Mouse (Mus musculus) embryo, embryonic 10 days (tissue): ENCODE measurements around the gene Zg16.

Source experiments
- DNase-seq: peaks from one replicate; pipeline ENCODE4 v3.0.0-alpha.2; 2015; ENCODE audit warnings: low spot score

Zg16 gene

DNA sequence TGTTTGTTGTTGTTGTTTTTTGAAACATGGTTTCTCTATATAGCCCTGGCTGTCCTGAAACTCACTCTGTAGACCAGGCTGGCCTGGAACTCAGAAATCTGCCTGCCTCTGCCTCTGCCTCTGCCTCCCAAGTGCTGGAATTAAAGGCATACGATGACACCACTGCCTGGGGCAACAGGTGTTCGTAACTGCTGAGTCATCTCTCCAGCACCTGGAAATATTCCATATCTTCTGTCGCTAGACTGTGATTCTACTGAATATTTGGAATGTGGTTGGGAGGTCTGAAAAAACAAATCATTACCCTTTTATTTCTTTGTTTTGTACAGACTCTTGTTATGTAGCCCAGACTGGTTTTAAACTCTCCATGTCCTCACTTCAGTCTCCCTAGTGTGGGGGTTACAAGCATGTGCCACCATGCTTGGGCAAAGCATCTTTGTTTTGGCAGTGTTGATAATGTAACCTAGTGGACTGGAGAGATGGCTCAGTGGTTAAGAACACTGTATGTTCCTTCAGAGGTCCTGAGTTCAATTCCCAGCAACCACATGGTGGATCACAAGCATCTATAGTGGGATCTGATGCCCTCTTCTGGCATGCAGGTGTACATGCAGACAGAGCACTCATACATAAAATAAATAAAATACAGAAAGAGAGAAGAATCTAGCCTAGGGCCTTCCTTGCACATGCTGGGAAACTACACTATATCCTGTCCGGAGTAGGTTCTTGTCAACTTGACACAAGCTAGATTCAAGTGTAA lies 82.8 kb downstream of the Zg16 start:
- DNase-seq: no peak

GRCm38 (mm10) chr7:127003620-127004019 lies 83.5 kb downstream of the Zg16 start:
- no peak for DNase-seq
